Mouse (Mus musculus): ENCODE data around the gene Fiz1. TPM values are rescaled to one million over a fixed set of nuclear protein-coding genes. Genes with fewer than 3 reads are reported as not detected.

The Fiz1 gene
- polyA plus RNA-seq, 1 experiment from 2014 or later = 50.6 TPM

DNA sequence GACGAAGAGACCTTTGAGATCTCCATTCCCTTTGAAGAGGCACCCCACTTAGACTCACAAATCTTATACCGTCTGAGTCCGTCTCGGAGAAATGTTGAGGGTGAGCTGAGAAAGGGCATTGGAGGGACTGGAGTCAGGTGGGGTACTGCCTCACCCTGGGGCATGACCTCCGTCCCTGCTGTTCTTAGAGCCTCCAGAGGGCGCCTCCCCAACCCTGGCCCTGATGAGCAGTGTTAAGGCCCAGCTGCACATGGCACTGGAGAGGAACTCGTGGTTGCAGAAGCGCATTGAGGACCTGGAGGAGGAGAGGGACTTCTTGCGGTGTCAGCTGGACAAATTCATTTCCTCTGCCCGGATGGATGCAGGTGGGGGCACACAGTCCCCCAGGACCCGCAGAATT lies 43.3 kb upstream of the Fiz1 start:
- H3K27me3 ChIP-seq (ENCODE audit: control insufficient read depth, insufficient read depth, low read length) = peaks cover 52% of the 10 kb centered on the region
- WGBS = 25% methylated on average over 11 of the region's 11 CpGs
- H3K9ac ChIP-seq (ENCODE audit: low read length) = no peak overlapping the region
- no peak overlapping the region for H3K4me2 ChIP-seq (ENCODE audit: low read depth)
- DNase-seq (ENCODE audit: low spot score) (no peak), ATAC-seq (ENCODE audit: insufficient read depth, low FRiP score, low TSS enrichment) (no peak)
- H3K27ac ChIP-seq (ENCODE audit: low read depth, low read length) = no peak overlapping the region
- H3K4me1 ChIP-seq (ENCODE audit: control insufficient read depth, insufficient read depth, low read length) = peaks cover 20% of the 10 kb centered on the region
- no peak overlapping the region for H3K4me3 ChIP-seq (ENCODE audit: low read depth, low read length)
- no peaks in the 10 kb centered on the region for H3K36me3 ChIP-seq (ENCODE audit: control insufficient read depth, insufficient read depth, low read length)
- H3K9me3 ChIP-seq (ENCODE audit: control insufficient read depth, low read length) = no peaks in the 10 kb centered on the region

GRCm38 (mm10) chr7:5057381-5057780 lies 42.9 kb upstream of the Fiz1 start:
- no peak for ATAC-seq (ENCODE audit: insufficient read depth, low FRiP score, low TSS enrichment)

GRCm38 (mm10) chr7:5056651-5057263 lies 42.3 kb upstream of the Fiz1 start:
- Histone ChIP-seq H3K27me3 (ENCODE audit: control insufficient read depth, insufficient read depth, low read length) (peaks cover 56% of the 10 kb centered on the region), H3K4me3 (ENCODE audit: low read depth, low read length) (peak overlapping the region; percentile 43), H3K4me2 (ENCODE audit: low read depth) (peak overlapping the region; percentile 60), H3K27ac (ENCODE audit: low read depth, low read length) (no peak overlapping the region), H3K9ac (ENCODE audit: low read length) (peak overlapping the region; percentile 50; the same call in 1 of the 2 replicates), H3K9me3 (ENCODE audit: control insufficient read depth, low read length) (no peaks in the 10 kb centered on the region), H3K36me3 (ENCODE audit: control insufficient read depth, insufficient read depth, low read length) (no peaks in the 10 kb centered on the region), H3K4me1 (ENCODE audit: control insufficient read depth, insufficient read depth, low read length) (peaks cover 22% of the 10 kb centered on the region)
- peak; percentile 54 for DNase-seq (ENCODE audit: low spot score)
- 3% methylated on average over 47 of the region's 55 CpGs for WGBS
- no peak for ATAC-seq (ENCODE audit: insufficient read depth, low FRiP score, low TSS enrichment)

More at GRCm38 (mm10) chr7:5057381-5057780, 42.9 kb upstream of the Fiz1 start:
- H3K36me3 ChIP-seq (ENCODE audit: control insufficient read depth, insufficient read depth, low read length) = no peaks in the 10 kb centered on the region
- H3K4me2 ChIP-seq (ENCODE audit: low read depth) = peak overlapping the region; percentile 60
- H3K4me1 ChIP-seq (ENCODE audit: control insufficient read depth, insufficient read depth, low read length) = peaks cover 22% of the 10 kb centered on the region
- DNase-seq (ENCODE audit: low spot score) = no peak
- peak overlapping the region; percentile 43 for H3K4me3 ChIP-seq (ENCODE audit: low read depth, low read length)
- peaks cover 56% of the 10 kb centered on the region for H3K27me3 ChIP-seq (ENCODE audit: control insufficient read depth, insufficient read depth, low read length)
- H3K9ac ChIP-seq (ENCODE audit: low read length) = no peak overlapping the region
- no peak overlapping the region for H3K27ac ChIP-seq (ENCODE audit: low read depth, low read length)
- no peaks in the 10 kb centered on the region for H3K9me3 ChIP-seq (ENCODE audit: control insufficient read depth, low read length)
- 36% methylated on average over 8 of the region's 8 CpGs for WGBS

DNA sequence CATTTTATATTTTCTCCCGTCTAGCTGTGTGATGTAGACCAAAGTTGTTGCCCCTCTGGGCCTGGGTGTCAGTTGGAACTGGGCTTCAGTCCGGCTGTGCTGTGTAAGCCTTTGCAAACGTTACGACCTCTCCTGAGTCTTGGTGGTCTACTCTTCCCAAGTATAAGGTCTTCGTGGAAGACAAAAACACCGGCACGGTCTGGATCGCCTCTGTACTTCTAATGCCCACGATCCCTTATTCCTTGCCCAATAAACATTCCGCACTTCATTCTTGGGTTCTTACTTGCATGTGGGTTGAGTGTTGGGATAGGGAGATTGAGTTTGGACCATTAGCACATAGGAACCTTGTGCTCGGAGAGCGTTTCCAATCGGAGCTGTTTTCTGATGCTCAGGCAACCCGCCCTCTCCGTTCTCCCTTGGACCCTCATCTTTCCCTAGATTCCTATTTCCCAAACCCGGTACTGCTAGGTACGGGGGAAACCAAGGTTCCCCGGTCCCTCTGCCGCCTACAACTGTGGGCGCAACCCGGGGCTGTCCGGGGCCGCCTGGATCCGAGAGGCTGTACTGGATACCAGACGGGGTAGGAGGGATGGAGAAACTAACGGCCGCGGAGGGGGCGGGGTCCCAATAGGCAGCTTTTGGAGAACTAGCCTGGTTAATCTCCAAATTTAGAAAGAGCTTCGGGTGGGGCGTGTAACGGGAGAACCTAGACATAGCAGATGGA lies 39.1 kb upstream of the Fiz1 start:
- Histone ChIP-seq H3K9ac (ENCODE audit: low read length) (peak overlapping the region; percentile 32), H3K27ac (ENCODE audit: low read depth, low read length) (no peak overlapping the region), H3K4me1 (ENCODE audit: control insufficient read depth, insufficient read depth, low read length) (peaks cover 18% of the 10 kb centered on the region), H3K9me3 (ENCODE audit: control insufficient read depth, low read length) (no peaks in the 10 kb centered on the region), H3K4me2 (ENCODE audit: low read depth) (peak overlapping the region; percentile 90), H3K27me3 (ENCODE audit: control insufficient read depth, insufficient read depth, low read length) (peaks cover 56% of the 10 kb centered on the region), H3K4me3 (ENCODE audit: low read depth, low read length) (peak overlapping the region; percentile 79), H3K36me3 (ENCODE audit: control insufficient read depth, insufficient read depth, low read length) (no peaks in the 10 kb centered on the region)
- 8% methylated on average over 32 of the region's 32 CpGs for WGBS
- DNase-seq (ENCODE audit: low spot score) (no peak), ATAC-seq (ENCODE audit: insufficient read depth, low FRiP score, low TSS enrichment) (no peak)

DNA sequence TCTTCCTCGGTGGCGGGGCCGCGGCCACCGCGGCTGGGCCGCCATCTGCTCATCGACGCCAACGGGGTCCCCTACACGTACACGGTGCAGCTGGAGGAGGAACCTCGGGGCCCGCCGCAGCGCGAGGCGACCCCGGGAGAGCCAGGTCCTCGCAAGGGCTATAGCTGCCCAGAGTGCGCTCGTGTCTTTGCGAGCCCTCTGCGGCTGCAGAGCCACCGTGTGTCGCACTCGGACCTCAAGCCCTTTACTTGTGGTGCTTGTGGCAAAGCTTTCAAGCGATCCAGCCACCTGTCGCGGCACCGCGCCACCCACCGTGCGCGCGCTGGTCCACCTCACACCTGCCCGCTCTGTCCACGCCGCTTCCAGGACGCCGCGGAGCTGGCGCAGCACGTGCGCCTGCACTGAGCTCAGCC lies 38.4 kb upstream of the Fiz1 start:
- DNase-seq (ENCODE audit: low spot score) (peak; percentile 19), ATAC-seq (ENCODE audit: insufficient read depth, low FRiP score, low TSS enrichment) (no peak)
- Histone ChIP-seq H3K4me2 (ENCODE audit: low read depth) (peak overlapping the region; percentile 90), H3K4me1 (ENCODE audit: control insufficient read depth, insufficient read depth, low read length) (peaks cover 18% of the 10 kb centered on the region), H3K4me3 (ENCODE audit: low read depth, low read length) (peak overlapping the region; percentile 79), H3K27me3 (ENCODE audit: control insufficient read depth, insufficient read depth, low read length) (peaks cover 55% of the 10 kb centered on the region), H3K9me3 (ENCODE audit: control insufficient read depth, low read length) (no peaks in the 10 kb centered on the region), H3K27ac (ENCODE audit: low read depth, low read length) (no peak overlapping the region), H3K36me3 (ENCODE audit: control insufficient read depth, insufficient read depth, low read length) (no peaks in the 10 kb centered on the region), H3K9ac (ENCODE audit: low read length) (peak overlapping the region; percentile 24; the same call in 1 of the 2 replicates)
- WGBS = 4% methylated on average over 42 of the region's 45 CpGs

GRCm38 (mm10) chr7:5052438-5052837 lies 37.9 kb upstream of the Fiz1 start:
- H3K27me3 ChIP-seq (ENCODE audit: control insufficient read depth, insufficient read depth, low read length) = peaks cover 50% of the 10 kb centered on the region
- no peak overlapping the region for H3K27ac ChIP-seq (ENCODE audit: low read depth, low read length)
- peak; percentile 21 for DNase-seq (ENCODE audit: low spot score)

GRCm38 (mm10) chr7:5051193-5052192 lies 37.0 kb upstream of the Fiz1 start, which contains the start of gene Zfp580:
Zfp580 (plus strand) TSS chr7:5051538.
- DNase-seq (ENCODE audit: low spot score) = peak; percentile 87
- WGBS = 1% methylated on average over 64 of the region's 65 CpGs
- peak; percentile 84 for ATAC-seq (ENCODE audit: insufficient read depth, low FRiP score, low TSS enrichment)
- Histone ChIP-seq H3K27me3 (ENCODE audit: control insufficient read depth, insufficient read depth, low read length) (peaks cover 41% of the 10 kb centered on the region), H3K36me3 (ENCODE audit: control insufficient read depth, insufficient read depth, low read length) (no peaks in the 10 kb centered on the region), H3K9ac (ENCODE audit: low read length) (peak within 1 kb of the TSS; percentile 89), H3K4me1 (ENCODE audit: control insufficient read depth, insufficient read depth, low read length) (peaks cover 13% of the 10 kb centered on the region), H3K27ac (ENCODE audit: low read depth, low read length) (peak within 1 kb of the TSS; percentile 67), H3K9me3 (ENCODE audit: control insufficient read depth, low read length) (no peaks in the 10 kb centered on the region), H3K4me2 (ENCODE audit: low read depth) (peak within 1 kb of the TSS; percentile 90), H3K4me3 (ENCODE audit: low read depth, low read length) (peak within 1 kb of the TSS; percentile 79)

More at GRCm38 (mm10) chr7:5052438-5052837, 37.9 kb upstream of the Fiz1 start:
- ATAC-seq (ENCODE audit: insufficient read depth, low FRiP score, low TSS enrichment) = no peak
- Histone ChIP-seq H3K9ac (ENCODE audit: low read length) (no peak overlapping the region), H3K4me1 (ENCODE audit: control insufficient read depth, insufficient read depth, low read length) (peaks cover 18% of the 10 kb centered on the region), H3K36me3 (ENCODE audit: control insufficient read depth, insufficient read depth, low read length) (no peaks in the 10 kb centered on the region), H3K4me3 (ENCODE audit: low read depth, low read length) (peak overlapping the region; percentile 79), H3K4me2 (ENCODE audit: low read depth) (peak overlapping the region; percentile 90), H3K9me3 (ENCODE audit: control insufficient read depth, low read length) (no peaks in the 10 kb centered on the region)
- 2% methylated on average over 12 of the region's 12 CpGs for WGBS

GRCm38 (mm10) chr7:5047313-5047712 lies 32.8 kb upstream of the Fiz1 start:
- WGBS = 40% methylated on average over 2 of the region's 2 CpGs
- no peak for ATAC-seq (ENCODE audit: insufficient read depth, low FRiP score, low TSS enrichment)

More at GRCm38 (mm10) chr7:5047313-5047712, 32.8 kb upstream of the Fiz1 start:
- H3K4me2 ChIP-seq (ENCODE audit: low read depth) = no peak overlapping the region
- no peaks in the 10 kb centered on the region for H3K27me3 ChIP-seq (ENCODE audit: control insufficient read depth, insufficient read depth, low read length)
- no peak overlapping the region for H3K9ac ChIP-seq (ENCODE audit: low read length)
- H3K9me3 ChIP-seq (ENCODE audit: control insufficient read depth, low read length) = no peaks in the 10 kb centered on the region
- no peaks in the 10 kb centered on the region; the same call in 1 of the 2 replicates for H3K4me1 ChIP-seq (ENCODE audit: control insufficient read depth, insufficient read depth, low read length)
- no peaks in the 10 kb centered on the region for H3K36me3 ChIP-seq (ENCODE audit: control insufficient read depth, insufficient read depth, low read length)
- H3K27ac ChIP-seq (ENCODE audit: low read depth, low read length) = no peak overlapping the region
- H3K4me3 ChIP-seq (ENCODE audit: low read depth, low read length) = no peak overlapping the region
- no peak for DNase-seq (ENCODE audit: low spot score)
